Mouse (Mus musculus) intestine, embryonic 16.5 days (tissue): ENCODE results near the gene Ispd. TPM values are rescaled to one million over a fixed set of nuclear protein-coding genes. Genes with fewer than 3 reads are reported as not detected.

ENCODE experiments used
- ATAC-seq: fragments of 200-750 bp; cut with Nextera tagmentation; 2 replicates; pipeline ENCODE4 v1.8.0; 2017; ENCODE audit warnings: moderate TSS enrichment, moderate library complexity
- H3K27ac ChIP-seq: fragments of 300-500 bp; sonication (generic); 2 replicates; pipeline ENCODE4 v1.5.1; 2014; ENCODE audit warnings: mild to moderate bottlenecking, low read length
- H3K27me3 ChIP-seq: fragments of 300-500 bp; sonication (generic); replicated peaks from 2 replicates; pipeline ENCODE4 v1.6.1; 2014; ENCODE audit warnings: low read length, control low read depth, mixed read lengths; ENCODE audit not compliant: control insufficient read depth, insufficient read depth
- H3K36me3 ChIP-seq: fragments of 300-500 bp; sonication (generic); 2 replicates; pipeline ENCODE4 v1.6.1; 2014; ENCODE audit warnings: low read length, control low read depth; ENCODE audit not compliant: control insufficient read depth, insufficient read depth
- H3K4me1 ChIP-seq: fragments of 300-500 bp; sonication (generic); 2 replicates; pipeline ENCODE4 v1.6.1; 2014; ENCODE audit warnings: low read length, control low read depth, mixed read lengths; ENCODE audit not compliant: control insufficient read depth, insufficient read depth
- H3K4me2 ChIP-seq: fragments of 300-500 bp; sonication (generic); 2 replicates; pipeline ENCODE4 v1.6.1; 2014; ENCODE audit warnings: low read depth, low read length, control low read depth
- H3K4me3 ChIP-seq: fragments of 300-500 bp; sonication (generic); 2 replicates; pipeline ENCODE4 v1.5.1; 2014; ENCODE audit warnings: mild to moderate bottlenecking, low read length
- H3K9ac ChIP-seq: fragments of 300-500 bp; sonication (generic); 2 replicates; pipeline ENCODE4 v1.6.1; 2014; ENCODE audit warnings: low read depth, low read length
- H3K9me3 ChIP-seq: fragments of 300-500 bp; sonication (generic); 2 replicates; pipeline ENCODE4 v1.6.1; 2016; ENCODE audit warnings: low read length, control low read depth; ENCODE audit not compliant: control insufficient read depth
- WGBS: fragments of 180-500 bp; shearing (Covaris S2); extraction: QIAGEN DNeasy Blood & Tissue Kit; methylation state at CpG from one replicate; pipeline ENCODE4 v1.1.7; 2014; 5-methylcytosine and 5-hydroxymethylcytosine counted together
- polyA plus RNA-seq: library from polyadenylated mRNA; unstranded; fragments of >200 nt; fragmentation: Nextera tagmentation; extraction: Ambion mirVana; gene quantifications from 2 replicates; pipeline ENCODE4 v1.2.1, GENCODE M21; 2015

Ispd gene
- polyA plus RNA-seq, 1 experiment from 2014 or later = 9.0 TPM

DNA sequence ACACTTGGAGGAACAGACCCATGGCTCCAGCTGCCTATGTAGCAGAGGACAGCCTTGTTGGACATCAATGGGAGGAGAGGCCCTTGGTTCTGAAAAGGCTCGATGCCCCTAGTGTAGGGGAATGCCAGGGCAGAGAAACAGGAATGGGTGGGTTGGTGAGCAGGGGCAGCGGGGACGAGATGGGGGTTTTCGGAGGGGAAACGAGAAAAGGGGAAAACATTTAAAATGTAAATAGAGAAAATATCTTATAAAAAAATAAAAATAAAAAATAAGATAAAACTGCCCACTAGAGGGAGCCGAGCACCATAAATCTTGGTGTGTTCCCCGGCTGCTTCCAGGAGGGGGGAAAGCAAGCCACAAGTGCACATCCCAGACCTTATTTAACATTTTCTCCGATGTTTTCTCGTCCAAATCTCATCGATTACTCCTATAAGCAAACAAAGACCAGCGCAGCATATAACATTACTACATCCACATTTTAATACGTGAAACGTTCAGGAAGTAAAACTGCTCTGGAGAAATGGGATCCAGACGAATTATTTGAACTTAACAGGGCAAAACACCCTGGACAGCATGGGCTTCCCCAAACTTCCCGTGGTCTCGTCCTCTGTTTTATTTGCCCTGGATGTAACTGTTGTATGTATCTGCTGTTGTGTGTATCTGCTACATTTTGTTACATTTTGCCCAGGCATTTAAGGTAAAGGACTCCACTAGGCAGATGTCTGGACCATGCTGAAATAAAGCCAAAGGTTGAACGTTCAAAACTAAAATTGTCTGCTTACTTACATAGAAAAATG is 332.8 kb downstream of the Ispd start:
- Histone ChIP-seq H3K4me2 (peak overlapping the region; percentile 32), H3K9ac (no peak overlapping the region), H3K27ac (no peak overlapping the region), H3K9me3 (no peaks in the 10 kb centered on the region), H3K4me3 (peak overlapping the region; percentile 8), H3K4me1 (no peaks in the 10 kb centered on the region), H3K27me3 (no peaks in the 10 kb centered on the region), H3K36me3 (no peaks in the 10 kb centered on the region)
- 16% methylated on average over 17 of the region's 17 CpGs for WGBS
- ATAC-seq = 0 out of 2 replicates have a peak, but pooled peaks have one; percentile 53

DNA sequence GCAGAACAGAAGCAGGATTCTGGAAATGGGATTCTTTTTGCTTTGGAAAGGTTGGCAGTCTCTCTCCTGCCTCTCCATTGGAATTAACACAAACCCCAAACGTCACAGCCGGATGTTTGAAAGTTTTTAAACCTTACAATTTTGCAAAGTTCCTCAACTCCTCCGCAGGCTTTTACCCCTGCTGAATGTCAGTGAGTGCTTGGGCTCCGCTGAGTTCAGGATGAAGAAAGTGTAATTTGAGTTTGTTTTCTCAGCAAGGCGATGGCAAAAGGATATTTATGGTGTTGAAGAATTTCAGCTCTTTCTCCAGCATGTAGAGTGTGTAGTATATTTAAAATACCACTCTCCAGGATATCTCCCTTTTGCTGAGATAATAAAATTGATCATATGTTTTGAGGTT is 336.3 kb downstream of the Ispd start:
- no peak overlapping the region for H3K27ac ChIP-seq
- ATAC-seq = no peak
- no peaks in the 10 kb centered on the region for H3K36me3 ChIP-seq
- H3K27me3 ChIP-seq = no peaks in the 10 kb centered on the region
- H3K4me2 ChIP-seq = no peak overlapping the region
- H3K9me3 ChIP-seq = no peaks in the 10 kb centered on the region
- no peak overlapping the region for H3K4me3 ChIP-seq
- 37% methylated on average over 5 of the region's 5 CpGs for WGBS
- no peaks in the 10 kb centered on the region for H3K4me1 ChIP-seq
- no peak overlapping the region for H3K9ac ChIP-seq

DNA sequence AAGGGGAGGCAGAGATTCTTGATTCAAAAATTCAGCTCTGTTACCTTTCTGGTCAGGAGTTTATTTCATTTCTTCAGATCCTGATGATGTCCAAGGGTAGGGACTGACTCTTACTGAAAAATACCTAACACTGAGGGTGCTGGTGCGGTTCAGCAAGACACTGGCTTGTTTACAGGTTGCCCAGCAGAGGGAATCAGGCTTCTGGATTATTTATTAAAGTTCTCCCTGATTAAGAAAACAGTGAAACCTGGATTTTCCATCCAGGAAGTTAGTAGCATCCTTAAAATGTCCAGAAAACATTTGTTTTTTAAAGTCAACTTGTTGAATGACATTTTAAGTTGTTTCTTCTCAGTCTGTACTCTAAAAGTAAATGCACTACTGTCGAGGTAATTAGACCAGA is 337.2 kb downstream of the Ispd start:
- Histone ChIP-seq H3K27me3 (no peaks in the 10 kb centered on the region), H3K9me3 (no peaks in the 10 kb centered on the region), H3K9ac (no peak overlapping the region), H3K36me3 (no peaks in the 10 kb centered on the region), H3K4me1 (no peaks in the 10 kb centered on the region), H3K27ac (no peak overlapping the region), H3K4me3 (no peak overlapping the region), H3K4me2 (no peak overlapping the region)
- 63% methylated on average over 2 of the region's 2 CpGs for WGBS
- ATAC-seq = no peak

DNA sequence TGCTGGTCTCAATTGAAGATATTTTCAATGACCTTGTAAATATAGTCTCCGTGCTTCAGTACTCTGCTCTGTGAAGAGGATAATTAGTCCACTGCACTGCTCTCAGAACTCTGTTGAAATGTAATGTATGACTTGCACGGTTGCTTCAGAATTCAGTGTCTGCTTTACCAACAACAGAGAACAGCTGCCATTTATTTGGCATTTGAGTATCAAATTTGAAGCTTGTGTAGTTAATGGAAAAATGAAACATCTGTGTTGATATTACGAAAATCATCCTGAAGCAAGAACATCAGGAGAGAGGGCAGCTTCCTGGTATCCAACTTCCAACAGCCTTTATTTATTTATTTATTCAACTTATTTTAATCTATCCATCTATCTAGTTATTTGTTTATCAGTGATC is 337.8 kb downstream of the Ispd start:
- no peak overlapping the region for H3K4me2 ChIP-seq
- H3K27me3 ChIP-seq = no peaks in the 10 kb centered on the region
- no peak overlapping the region for H3K9ac ChIP-seq
- no peaks in the 10 kb centered on the region for H3K4me1 ChIP-seq
- no peak overlapping the region for H3K27ac ChIP-seq
- no peaks in the 10 kb centered on the region for H3K9me3 ChIP-seq
- WGBS = 63% methylated on average over 3 of the region's 3 CpGs
- H3K36me3 ChIP-seq = no peaks in the 10 kb centered on the region
- no peak overlapping the region for H3K4me3 ChIP-seq
- ATAC-seq = no peak

DNA sequence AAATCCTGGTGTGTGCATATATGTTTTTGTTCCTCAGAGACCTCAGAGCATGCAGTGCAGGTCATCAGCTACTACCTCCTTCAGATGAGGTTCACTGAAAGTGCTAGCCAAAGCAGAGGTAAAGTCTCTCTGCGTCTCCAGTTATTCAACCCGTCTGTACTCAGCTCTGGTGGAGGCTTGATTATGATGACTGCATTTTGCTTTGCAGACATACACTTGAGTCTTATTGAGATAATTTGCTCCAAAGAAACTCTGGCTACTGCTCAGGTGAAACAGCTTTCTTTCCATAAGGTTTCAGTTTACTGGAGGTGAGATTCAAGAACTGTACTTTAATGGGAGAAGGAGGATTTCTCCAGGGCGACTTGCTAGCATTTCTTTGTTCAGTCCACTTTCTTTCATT is 339.5 kb downstream of the Ispd start:
- H3K27ac ChIP-seq = no peak overlapping the region
- no peak overlapping the region for H3K4me3 ChIP-seq
- WGBS = 80% methylated on average over 3 of the region's 3 CpGs
- no peaks in the 10 kb centered on the region for H3K36me3 ChIP-seq
- no peak for ATAC-seq
- H3K4me2 ChIP-seq = no peak overlapping the region
- no peaks in the 10 kb centered on the region for H3K4me1 ChIP-seq
- H3K9me3 ChIP-seq = no peaks in the 10 kb centered on the region
- H3K9ac ChIP-seq = no peak overlapping the region
- H3K27me3 ChIP-seq = no peaks in the 10 kb centered on the region

DNA sequence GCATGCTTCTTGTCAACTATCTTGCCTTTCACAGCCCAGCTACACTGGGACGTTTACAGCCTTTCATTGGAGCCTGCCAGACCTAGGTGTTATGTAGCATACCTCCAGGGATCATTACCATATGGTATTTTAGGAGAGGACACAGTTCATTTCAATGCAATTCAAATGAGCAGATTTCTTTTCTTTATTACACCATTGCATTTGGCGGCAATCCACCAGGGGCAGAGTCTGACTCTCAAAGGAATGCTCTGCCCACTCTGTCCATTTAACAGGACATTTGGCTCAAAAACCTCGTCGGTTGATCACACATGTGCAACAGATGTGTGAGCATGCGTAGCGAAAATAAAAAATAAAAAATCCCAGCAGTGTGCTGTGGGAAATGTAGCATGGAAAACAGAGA is 340.0 kb downstream of the Ispd start:
- Histone ChIP-seq H3K36me3 (no peaks in the 10 kb centered on the region), H3K9ac (no peak overlapping the region), H3K4me3 (no peak overlapping the region), H3K27ac (no peak overlapping the region), H3K9me3 (no peaks in the 10 kb centered on the region), H3K4me1 (no peaks in the 10 kb centered on the region), H3K4me2 (no peak overlapping the region), H3K27me3 (no peaks in the 10 kb centered on the region)
- no peak for ATAC-seq
- WGBS = 67% methylated on average over 6 of the region's 6 CpGs

DNA sequence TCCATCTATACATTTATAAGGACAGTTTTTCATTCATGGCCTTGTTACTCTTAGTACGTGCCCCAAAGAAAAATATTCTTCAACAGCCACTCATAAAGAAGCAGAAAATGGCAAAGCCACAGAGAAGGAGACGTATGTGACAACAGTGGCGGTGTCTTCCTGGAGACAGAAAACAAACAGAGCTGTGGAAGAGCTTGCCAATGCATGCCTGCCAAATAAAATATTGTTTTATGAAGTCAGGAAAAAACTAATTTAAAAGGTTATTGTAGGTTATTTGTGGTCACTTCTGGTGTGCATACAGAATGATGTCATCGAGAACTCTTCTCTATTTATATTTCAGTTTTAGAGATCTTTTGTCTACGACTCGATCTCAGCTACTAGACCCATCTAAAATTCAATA is 341.5 kb downstream of the Ispd start:
- Histone ChIP-seq H3K27me3 (no peaks in the 10 kb centered on the region), H3K4me2 (no peak overlapping the region), H3K4me3 (no peak overlapping the region), H3K4me1 (no peaks in the 10 kb centered on the region), H3K9ac (no peak overlapping the region), H3K27ac (no peak overlapping the region), H3K9me3 (no peaks in the 10 kb centered on the region), H3K36me3 (no peaks in the 10 kb centered on the region)
- 73% methylated on average over 6 of the region's 6 CpGs for WGBS
- ATAC-seq = no peak

DNA sequence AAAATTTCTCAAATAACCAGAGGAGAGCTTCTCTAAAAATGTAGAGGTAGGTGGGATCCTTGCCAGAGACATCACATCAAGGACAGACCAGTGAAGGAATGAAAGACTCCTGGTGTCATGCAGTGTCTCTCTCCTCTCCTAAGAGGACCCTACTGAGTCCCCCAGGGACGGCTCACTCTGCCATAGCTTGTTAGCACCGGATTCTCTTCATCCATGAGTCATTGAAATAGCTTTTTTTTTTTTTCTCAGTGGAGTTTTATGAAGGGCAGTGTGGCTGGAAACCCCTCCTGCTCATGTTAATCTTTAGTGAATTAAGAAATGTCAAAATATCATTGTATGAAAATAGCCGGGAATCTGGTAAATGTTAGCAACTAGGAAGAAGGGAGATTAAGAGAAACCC is 342.1 kb downstream of the Ispd start:
- Histone ChIP-seq H3K36me3 (no peaks in the 10 kb centered on the region), H3K27me3 (no peaks in the 10 kb centered on the region), H3K4me2 (no peak overlapping the region), H3K9me3 (no peaks in the 10 kb centered on the region), H3K4me1 (no peaks in the 10 kb centered on the region), H3K4me3 (no peak overlapping the region), H3K27ac (no peak overlapping the region), H3K9ac (no peak overlapping the region)
- 48% methylated on average over 3 of the region's 3 CpGs for WGBS
- no peak for ATAC-seq

DNA sequence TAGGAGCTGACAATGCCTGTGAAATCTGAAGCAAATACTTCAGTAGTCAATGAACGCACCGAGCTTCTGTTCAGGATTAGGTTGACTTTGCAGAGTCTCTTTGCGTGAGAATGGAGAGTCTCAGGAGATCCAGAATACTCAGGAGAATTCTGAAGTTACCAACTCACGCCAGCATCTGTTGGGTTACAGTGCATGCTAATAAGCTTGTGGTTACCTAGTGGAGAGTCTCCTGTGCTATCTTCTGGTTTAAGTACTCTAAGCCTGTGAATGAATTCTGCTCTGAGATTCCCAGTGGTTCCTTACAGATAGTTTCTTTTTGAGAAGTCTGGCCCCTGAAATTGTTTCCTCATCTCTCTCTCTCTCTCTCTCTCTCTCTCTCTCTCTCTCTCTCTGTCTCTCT is 343.0 kb downstream of the Ispd start:
- H3K27me3 ChIP-seq = no peaks in the 10 kb centered on the region
- H3K4me2 ChIP-seq = no peak overlapping the region
- H3K4me3 ChIP-seq = no peak overlapping the region
- H3K27ac ChIP-seq = no peak overlapping the region
- 83% methylated on average over 4 of the region's 4 CpGs for WGBS
- no peaks in the 10 kb centered on the region for H3K4me1 ChIP-seq
- H3K9me3 ChIP-seq = no peaks in the 10 kb centered on the region
- no peaks in the 10 kb centered on the region for H3K36me3 ChIP-seq
- H3K9ac ChIP-seq = no peak overlapping the region
- ATAC-seq = no peak

DNA sequence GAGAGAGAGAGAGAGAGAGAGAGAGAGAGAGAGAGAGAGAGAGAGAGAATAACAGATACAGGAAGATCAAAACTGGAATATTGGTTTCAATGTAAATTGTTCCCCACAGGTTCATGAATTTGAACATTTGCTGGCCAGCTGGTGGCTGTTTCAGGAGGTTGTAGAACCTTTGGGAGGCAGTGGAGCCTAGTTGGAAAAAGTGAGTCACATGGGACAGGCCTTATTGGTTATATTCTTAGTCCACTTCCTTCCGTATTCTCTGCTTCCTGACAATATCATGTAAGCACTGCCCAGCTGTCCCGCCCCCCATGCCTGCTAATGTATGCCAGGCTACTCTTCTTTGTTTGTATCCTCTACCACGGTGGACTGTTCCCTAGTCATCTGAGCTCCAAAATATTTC is 344.0 kb downstream of the Ispd start:
- 83% methylated on average over 3 of the region's 3 CpGs for WGBS

More for the DNA sequence above, 344.0 kb downstream of the Ispd start:
- Histone ChIP-seq H3K36me3 (no peaks in the 10 kb centered on the region), H3K9ac (no peak overlapping the region), H3K27ac (no peak overlapping the region), H3K4me3 (no peak overlapping the region), H3K4me2 (no peak overlapping the region), H3K9me3 (no peaks in the 10 kb centered on the region), H3K4me1 (no peaks in the 10 kb centered on the region), H3K27me3 (no peaks in the 10 kb centered on the region)
- ATAC-seq = no peak
